14 mouse cellular contexts compared by ENCODE assay signal in genomic region chr17:21530645-21531330, GRCm38 (mm10). TPM values are rescaled to one million over a fixed set of nuclear protein-coding genes. Genes with fewer than 3 reads are reported as not detected.
DNase-seq lines count a peak whose midpoint lies in the region; ATAC-seq and TF ChIP-seq lines count a peak whose summit lies in the region.
"Had no signal": no experiment of that assay in that cellular context is flagged by ENCODE, and none has a peak within 500 bp of the region (broad histone marks: within the 10 kb centered on the region; RNA-seq: fewer than 3 reads in every experiment).

No protein-coding gene starts in this region.

- no peaks in the 10 kb centered on the region for H3K36me3 ChIP-seq in hindbrain, postnatal 0 days (ENCODE audit: insufficient read depth, low read length)
- H3K36me3 ChIP-seq in hindbrain, embryonic 14.5 days (replicated peaks; ENCODE audit: control insufficient read depth, insufficient read depth), result no peaks in the 10 kb centered on the region
- H3K36me3 ChIP-seq: forebrain, embryonic 12.5 days; liver, embryonic 12.5 days; neural tube, embryonic 12.5 days had no signal

- H3K9ac ChIP-seq in hindbrain, postnatal 0 days (replicated peaks; ENCODE audit: low read length), result no peak overlapping the region
- H3K9ac ChIP-seq in hindbrain, embryonic 14.5 days, result no peak overlapping the region
- H3K9ac ChIP-seq: forebrain, embryonic 12.5 days had no signal

- no peak for TF ChIP-seq CTCF in gastrocnemius, adult 2 months (IDR thresholded peaks at IDR 0.05)
- 0 out of 2 replicates have a peak, but pooled peaks have one; percentile 2 for TF ChIP-seq CTCF in hindbrain, postnatal 0 days (IDR thresholded peaks at IDR 0.05; ENCODE audit: low read depth)

- no peaks in the 10 kb centered on the region for H3K4me1 ChIP-seq in hindbrain, postnatal 0 days (ENCODE audit: insufficient read depth, low read length)
- peaks cover 20% of the 10 kb centered on the region for H3K4me1 ChIP-seq in hindbrain, embryonic 14.5 days (replicated peaks; ENCODE audit: control insufficient read depth, insufficient read depth, low read length)

- H3K27me3 ChIP-seq in hindbrain, postnatal 0 days (ENCODE audit: insufficient read depth, low read length), result no peaks in the 10 kb centered on the region
- H3K27me3 ChIP-seq in hindbrain, embryonic 14.5 days (ENCODE audit: control insufficient read depth, insufficient read depth, low read length), result no peaks in the 10 kb centered on the region
- H3K27me3 ChIP-seq: forebrain, embryonic 12.5 days; liver, embryonic 12.5 days; neural tube, embryonic 12.5 days; Patski had no signal

- 61% methylated on average over 5 of the region's 5 CpGs for WGBS in hindbrain, postnatal 0 days
- WGBS in hindbrain, embryonic 14.5 days, result 70% methylated on average over 5 of the region's 5 CpGs

- H3K4me2 ChIP-seq in hindbrain, postnatal 0 days (ENCODE audit: low read depth, low read length), result 0 out of 2 replicates have a peak overlapping the region, but pooled peaks have one; percentile 81
- H3K4me2 ChIP-seq in hindbrain, embryonic 14.5 days (replicated peaks), result no peak overlapping the region

- peak overlapping the region; percentile 85 for H3K4me3 ChIP-seq in gastrocnemius, adult 2 months
- H3K4me3 ChIP-seq in hindbrain, postnatal 0 days (ENCODE audit: low read length), result no peak overlapping the region
- H3K4me3 ChIP-seq in hindbrain, embryonic 14.5 days (replicated peaks; ENCODE audit: low read length), result no peak overlapping the region
- H3K4me3 ChIP-seq: neural tube, embryonic 12.5 days had no signal

- no peak for DNase-seq in gastrocnemius, adult 2 months
- no peak for DNase-seq in gastrocnemius, postnatal 25 days
- no peak for DNase-seq in hindbrain, postnatal 0 days (ENCODE audit: low spot score)
- no peak for DNase-seq in hindbrain, embryonic 14.5 days (ENCODE audit: low spot score)
- peak; percentile 52 for DNase-seq in ES-CJ7 (ENCODE audit: low read depth, low spot score)
- DNase-seq in ZHBTc4 (ENCODE audit: low read depth, low spot score), result peak; percentile 54
- DNase-seq in right cerebral cortex, postnatal 4 days, result no peak
- DNase-seq: kidney, adult 2 months; lung, adult 2 months had no signal

- no peak for ATAC-seq in hindbrain, postnatal 0 days
- no peak for ATAC-seq in hindbrain, embryonic 14.5 days (ENCODE audit: low FRiP score)
- ATAC-seq: inflammation-experienced regulatory T-cells, adult 6 months; liver, embryonic 12.5 days; Patski had no signal

- no peaks in the 10 kb centered on the region for H3K9me3 ChIP-seq in hindbrain, postnatal 0 days (ENCODE audit: low read length)
- H3K9me3 ChIP-seq in hindbrain, embryonic 14.5 days (ENCODE audit: control insufficient read depth, low read length), result no peaks in the 10 kb centered on the region
- H3K9me3 ChIP-seq: forebrain, embryonic 12.5 days; liver, embryonic 12.5 days; neural tube, embryonic 12.5 days had no signal

- intact Hi-C loops in gastrocnemius, adult 2 months (cut with DNase I), result loop anchor here (10.0 kb wide), 2 partner anchors 204 to 296 kb away; partner anchors contain the start of gene Zfp229

- H3K27ac ChIP-seq in gastrocnemius, adult 2 months, result peak overlapping the region; percentile 99
- no peak overlapping the region for H3K27ac ChIP-seq in hindbrain, postnatal 0 days
- H3K27ac ChIP-seq in hindbrain, embryonic 14.5 days, result no peak overlapping the region
- H3K27ac ChIP-seq: neural tube, embryonic 12.5 days had no signal

RNA-seq across cellular contexts. Expression of gene Zfp52, which starts 4.6 kb away (rescaled TPM):
- total RNA-seq in gastrocnemius, adult 2 months (2021), result 1 to 10 TPM; 5.7 to 8.0 TPM
- 1 to 10 TPM; 3.0 to 6.3 TPM for total RNA-seq in gastrocnemius, postnatal 25 days (2021)
- 2.0 and 2.1 TPM in 2 replicates for total RNA-seq in hindbrain, postnatal 0 days (2014; rRNA removed)
- 2.1 and 2.3 TPM in 2 replicates for polyA plus RNA-seq in hindbrain, postnatal 0 days (2015; fragmentation: Nextera tagmentation; extraction: Ambion mirVana)
- polyA plus RNA-seq in hindbrain, embryonic 14.5 days (2014; fragmentation: Nextera tagmentation; extraction: Ambion mirVana), result 1.8 and 1.9 TPM in 2 replicates

RNA-seq across cellular contexts. Expression of gene Zfp948, which starts 36.0 kb away (rescaled TPM):
- total RNA-seq in gastrocnemius, adult 2 months (2021), result 1 to 10 TPM; 1.6 to 3.8 TPM
- 1 to 10 TPM; 1.8 to 3.1 TPM for total RNA-seq in gastrocnemius, postnatal 25 days (2021)
- total RNA-seq in hindbrain, postnatal 0 days (2014; rRNA removed), result 6.5 and 8.7 TPM in 2 replicates
- polyA plus RNA-seq in hindbrain, postnatal 0 days (2015; fragmentation: Nextera tagmentation; extraction: Ambion mirVana), result 13.2 and 15.5 TPM in 2 replicates
- polyA plus RNA-seq in hindbrain, embryonic 14.5 days (2014; fragmentation: Nextera tagmentation; extraction: Ambion mirVana), result 21.9 and 22.2 TPM in 2 replicates

RNA-seq across cellular contexts. Expression of gene Zfp53, which starts 42.0 kb away (rescaled TPM):
- 1 to 10 TPM; 1.9 to 2.2 TPM for total RNA-seq in gastrocnemius, adult 2 months (2021)
- total RNA-seq in gastrocnemius, postnatal 25 days (2021), result 1 to 10 TPM; 1.1 to 1.4 TPM
- total RNA-seq in hindbrain, postnatal 0 days (2014; rRNA removed), result 3.1 and 3.4 TPM in 2 replicates
- polyA plus RNA-seq in hindbrain, postnatal 0 days (2015; fragmentation: Nextera tagmentation; extraction: Ambion mirVana), result 7.8 and 7.9 TPM in 2 replicates
- polyA plus RNA-seq in hindbrain, embryonic 14.5 days (2014; fragmentation: Nextera tagmentation; extraction: Ambion mirVana), result 9.5 and 11.1 TPM in 2 replicates

Comparison
In these comparisons a context has a peak if more than half of its experiments do, and no peak if none do; other contexts are left out.
1. DNase-seq: peak in ES-CJ7 (single experiment) and ZHBTc4 (single experiment); none in gastrocnemius, adult 2 months (single experiment), gastrocnemius, postnatal 25 days (single experiment), hindbrain, postnatal 0 days (single experiment), hindbrain, embryonic 14.5 days (single experiment) and right cerebral cortex, postnatal 4 days (single experiment).